Mouse (Mus musculus) liver, embryonic 11.5 days (tissue): ENCODE measurements at regions not wholly inside any gene's neighbourhood (a gene's known extent, or its start where the extent isn't known, plus 50 kb on each side); places are given as distances from the start of the nearest gene placed in this dataset.

Experiments used
- ATAC-seq: fragments of 200-750 bp; cut with Nextera tagmentation; replicated peaks from 2 replicates; pipeline ENCODE4 v1.8.0; 2017; ENCODE audit warnings: moderate number of reproducible peaks, mild to moderate bottlenecking, moderate TSS enrichment, moderate library complexity; ENCODE audit not compliant: low FRiP score
- DNase-seq: peaks from one replicate; pipeline ENCODE4 v3.0.0-alpha.2; 2017; ENCODE audit warnings: low spot score
- H3K27ac ChIP-seq: fragments of 300-500 bp; sonication (generic); 2 replicates; pipeline ENCODE4 v1.5.1; 2014; ENCODE audit warnings: mild to moderate bottlenecking, low read depth, low read length, control low read depth
- H3K27me3 ChIP-seq: fragments of 300-500 bp; sonication (generic); replicated peaks from 2 replicates; pipeline ENCODE4 v1.6.1; 2014; ENCODE audit warnings: low read length, mixed read lengths; ENCODE audit not compliant: control insufficient read depth, insufficient read depth
- H3K36me3 ChIP-seq: fragments of 300-500 bp; sonication (generic); 2 replicates; pipeline ENCODE4 v1.6.1; 2014; ENCODE audit warnings: mild to moderate bottlenecking, low read length, moderate library complexity, mixed read lengths; ENCODE audit not compliant: control insufficient read depth, insufficient read depth
- H3K4me1 ChIP-seq: fragments of 300-500 bp; sonication (generic); replicated peaks from 2 replicates; pipeline ENCODE4 v1.6.1; 2014; ENCODE audit warnings: low read length, mixed read lengths; ENCODE audit not compliant: control insufficient read depth, insufficient read depth
- H3K4me2 ChIP-seq: fragments of 300-500 bp; sonication (generic); 2 replicates; pipeline ENCODE4 v1.6.1; 2014; ENCODE audit warnings: mild to moderate bottlenecking, control low read depth, moderate library complexity
- H3K4me3 ChIP-seq: fragments of 300-500 bp; sonication (generic); 2 replicates; pipeline ENCODE4 v1.5.1; 2014; ENCODE audit warnings: low read depth, low read length, control low read depth
- H3K9ac ChIP-seq: fragments of 300-500 bp; sonication (generic); 2 replicates; pipeline ENCODE4 v1.6.1; 2014; ENCODE audit warnings: low read depth, low read length, control low read depth
- H3K9me3 ChIP-seq: fragments of 300-500 bp; sonication (generic); 2 replicates; pipeline ENCODE4 v1.6.1; 2016; ENCODE audit warnings: low read length, inconsistent platforms, mixed read lengths; ENCODE audit not compliant: control insufficient read depth
- WGBS: fragments of 180-500 bp; shearing (Covaris S2); extraction: QIAGEN DNeasy Blood & Tissue Kit; methylation state at CpG from one replicate; pipeline ENCODE4 v1.1.7; 2014; 5-methylcytosine and 5-hydroxymethylcytosine counted together

DNA sequence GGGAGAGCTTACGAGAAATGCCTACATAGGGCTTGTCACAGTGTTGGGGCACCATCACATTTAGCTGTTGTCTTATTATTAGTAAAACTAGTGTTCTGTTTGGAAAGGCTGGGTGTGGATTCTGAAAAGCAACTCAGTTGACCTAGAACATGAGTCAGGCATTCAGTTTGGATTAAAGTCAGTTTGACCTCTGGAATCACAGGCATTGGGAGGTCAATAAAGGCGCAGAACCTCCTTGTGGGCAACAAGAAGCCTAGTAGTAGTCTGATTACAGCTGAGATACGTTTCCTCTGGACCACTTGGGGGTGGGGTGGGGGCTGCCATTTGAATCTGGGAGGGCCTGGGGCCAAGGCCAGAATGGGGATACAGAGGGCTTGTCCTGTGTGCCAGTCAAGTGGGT lies 52.1 kb upstream of the Map3k1 start:
- Histone ChIP-seq H3K4me2 (no peak overlapping the region), H3K9me3 (no peaks in the 10 kb centered on the region), H3K4me1 (no peaks in the 10 kb centered on the region; the same call in 1 of the 2 replicates), H3K27ac (no peak overlapping the region), H3K36me3 (no peaks in the 10 kb centered on the region), H3K27me3 (no peaks in the 10 kb centered on the region), H3K4me3 (no peak overlapping the region), H3K9ac (no peak overlapping the region)
- DNase-seq (no peak), ATAC-seq (no peak)
- 73% methylated on average over 3 of the region's 3 CpGs for WGBS

DNA sequence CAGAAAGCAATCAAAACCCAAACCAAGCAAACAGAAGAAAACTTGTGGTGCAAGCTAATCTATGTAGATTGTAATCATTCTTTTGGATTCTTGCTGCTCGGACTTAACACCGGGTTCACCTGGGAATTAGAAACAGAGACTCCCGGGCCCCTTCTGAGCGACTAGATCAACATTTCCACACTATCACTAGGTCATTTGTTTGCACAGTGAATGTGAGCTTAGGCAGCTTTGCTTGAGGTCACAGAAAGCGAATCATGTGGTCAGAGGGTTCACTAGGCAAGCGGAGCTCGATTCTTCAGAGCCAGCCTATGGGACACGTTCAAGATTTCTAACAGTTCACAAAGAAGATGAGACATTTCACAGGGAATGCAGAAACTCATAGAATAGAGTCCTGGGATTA lies 53.5 kb upstream of the Map3k1 start:
- Histone ChIP-seq H3K4me2 (no peak overlapping the region), H3K4me1 (no peaks in the 10 kb centered on the region; the same call in 1 of the 2 replicates), H3K4me3 (no peak overlapping the region), H3K27ac (no peak overlapping the region), H3K27me3 (no peaks in the 10 kb centered on the region), H3K9me3 (no peaks in the 10 kb centered on the region), H3K36me3 (no peaks in the 10 kb centered on the region), H3K9ac (no peak overlapping the region)
- DNase-seq = no peak
- WGBS = 74% methylated on average over 8 of the region's 8 CpGs
- ATAC-seq = no peak

DNA sequence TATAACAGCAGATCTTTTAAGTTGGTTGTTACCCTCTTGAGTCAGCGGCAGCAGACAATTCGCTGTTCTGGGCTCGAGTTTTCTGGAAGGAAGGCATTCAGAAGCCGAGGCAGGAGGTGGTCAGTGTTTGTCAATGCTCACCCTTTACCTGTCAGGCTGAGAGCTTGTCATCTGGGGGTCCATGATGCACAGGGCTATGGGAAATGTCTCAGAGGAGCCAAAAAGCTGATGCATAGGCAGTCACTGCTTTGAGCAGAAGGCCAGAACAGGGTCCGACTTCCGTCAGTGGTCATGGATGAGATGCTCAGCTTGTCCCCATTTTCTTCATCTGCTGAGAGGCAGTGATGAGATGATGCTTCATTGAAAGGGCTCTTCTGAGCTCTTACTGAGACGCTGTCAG lies 57.2 kb upstream of the Map3k1 start:
- no peak overlapping the region for H3K4me2 ChIP-seq
- ATAC-seq (no peak), DNase-seq (no peak)
- H3K27ac ChIP-seq = no peak overlapping the region
- H3K4me1 ChIP-seq = peaks cover 16% of the 10 kb centered on the region
- H3K36me3 ChIP-seq = no peaks in the 10 kb centered on the region
- H3K9ac ChIP-seq = no peak overlapping the region
- 90% methylated on average over 7 of the region's 7 CpGs for WGBS
- no peak overlapping the region for H3K4me3 ChIP-seq
- no peaks in the 10 kb centered on the region for H3K9me3 ChIP-seq
- no peaks in the 10 kb centered on the region for H3K27me3 ChIP-seq

DNA sequence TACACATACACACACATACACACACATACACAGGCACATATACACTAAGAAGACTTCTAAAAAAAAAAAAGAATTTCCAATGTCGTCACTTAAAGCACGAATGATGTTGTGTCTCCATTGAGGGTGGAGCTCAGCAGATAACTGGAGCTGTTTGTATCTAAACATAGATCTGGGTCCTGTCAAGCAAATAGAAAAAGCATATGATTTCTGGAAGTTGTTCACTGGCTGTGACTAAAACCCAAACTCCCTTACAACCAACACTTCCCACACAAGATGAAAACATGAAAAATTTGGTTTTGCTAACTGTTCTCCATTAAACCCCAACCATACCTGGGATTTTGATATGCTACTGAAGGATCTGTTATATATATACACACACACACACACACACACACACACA lies 58.5 kb upstream of the Map3k1 start:
- no peak for DNase-seq
- H3K9ac ChIP-seq = no peak overlapping the region
- WGBS = 83% methylated on average over 2 of the region's 2 CpGs
- H3K27me3 ChIP-seq = no peaks in the 10 kb centered on the region
- no peaks in the 10 kb centered on the region for H3K36me3 ChIP-seq
- peak overlapping the region; percentile 56; the same call in 1 of the 2 replicates for H3K4me2 ChIP-seq
- no peak overlapping the region for H3K27ac ChIP-seq
- H3K4me3 ChIP-seq = no peak overlapping the region
- H3K9me3 ChIP-seq = no peaks in the 10 kb centered on the region
- peaks cover 16% of the 10 kb centered on the region for H3K4me1 ChIP-seq
- ATAC-seq = no peak

DNA sequence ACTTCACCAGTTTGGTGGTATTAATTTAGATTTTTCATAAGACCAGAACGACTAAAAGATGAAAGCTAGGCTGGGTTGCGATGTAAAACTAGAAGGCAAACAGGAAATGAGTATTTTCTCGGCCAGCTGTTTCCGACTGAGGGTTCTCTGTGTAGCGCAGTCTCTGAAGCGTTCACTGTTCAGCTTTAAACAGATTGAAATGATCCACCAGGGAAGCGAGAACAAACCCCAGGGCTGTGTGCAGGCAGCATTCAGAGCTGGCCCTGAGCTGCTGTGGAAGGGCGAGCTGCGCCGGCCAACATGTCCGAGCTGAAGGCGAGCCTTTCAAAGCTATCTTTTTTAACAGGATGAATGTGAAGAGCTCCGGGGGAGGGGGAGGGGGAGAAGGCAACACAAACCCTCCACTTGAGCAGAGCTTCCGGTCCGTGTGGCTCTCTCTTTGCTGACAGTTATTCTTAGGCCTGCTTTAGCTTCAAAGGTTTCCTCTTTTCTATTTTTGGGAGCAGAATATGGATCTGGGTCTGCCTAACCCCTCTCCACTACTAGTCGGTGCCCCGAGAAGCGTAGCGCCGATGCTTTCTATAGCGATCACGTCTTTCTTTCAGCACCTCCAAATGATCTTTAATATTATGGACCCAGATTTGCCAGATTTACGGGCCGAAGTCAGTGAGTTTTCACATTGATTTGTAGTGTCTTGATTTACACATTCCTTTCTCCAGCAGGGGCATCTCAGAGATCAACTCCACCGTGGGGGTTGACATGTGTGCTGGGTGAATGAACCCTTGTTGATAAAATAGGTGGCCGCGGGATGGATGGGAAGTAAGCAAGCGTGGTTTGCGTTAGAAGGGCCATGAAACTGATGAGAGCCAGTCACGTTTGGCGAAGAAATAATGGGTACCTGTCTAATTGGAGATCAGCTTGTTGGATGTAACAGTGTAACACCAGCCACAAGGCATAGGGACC lies 59.3 kb upstream of the Map3k1 start:
- WGBS = 20% methylated on average over 31 of the region's 31 CpGs
- ATAC-seq = peak; percentile 57

DNA sequence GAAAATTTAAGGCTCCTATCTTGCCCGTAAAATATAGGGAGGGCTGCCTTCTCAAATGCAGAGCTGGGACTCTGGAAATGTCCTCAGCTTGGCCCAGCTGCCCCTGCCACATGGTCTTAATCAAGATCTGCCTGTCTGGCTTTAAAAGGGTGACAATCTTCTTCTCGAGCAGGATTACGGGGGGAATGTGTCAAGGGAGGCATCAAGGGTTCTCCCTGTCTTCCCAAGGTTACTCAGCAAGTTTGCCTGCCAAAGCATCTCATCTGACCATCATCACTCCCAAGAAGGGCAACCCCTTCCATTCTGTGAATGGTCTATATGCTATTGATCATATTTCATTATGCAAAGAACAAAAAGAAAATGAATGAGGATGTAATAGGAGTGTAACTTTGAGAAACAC lies 60.2 kb upstream of the Map3k1 start:
- Histone ChIP-seq H3K4me2 (no peak overlapping the region), H3K36me3 (no peaks in the 10 kb centered on the region), H3K27me3 (no peaks in the 10 kb centered on the region), H3K9me3 (no peaks in the 10 kb centered on the region), H3K9ac (no peak overlapping the region), H3K4me1 (peaks cover 16% of the 10 kb centered on the region), H3K27ac (no peak overlapping the region), H3K4me3 (no peak overlapping the region)
- 43% methylated on average over 3 of the region's 3 CpGs for WGBS
- ATAC-seq (no peak), DNase-seq (no peak)

More for the DNA sequence above, 59.3 kb upstream of the Map3k1 start:
- Histone ChIP-seq H3K9me3 (no peaks in the 10 kb centered on the region), H3K4me1 (peaks cover 16% of the 10 kb centered on the region), H3K27ac (peak overlapping the region; percentile 23; the same call in 1 of the 2 replicates), H3K4me2 (peak overlapping the region; percentile 56), H3K4me3 (peak overlapping the region; percentile 25), H3K9ac (peak overlapping the region; percentile 40), H3K36me3 (no peaks in the 10 kb centered on the region), H3K27me3 (no peaks in the 10 kb centered on the region)
- DNase-seq = peak; percentile 60

DNA sequence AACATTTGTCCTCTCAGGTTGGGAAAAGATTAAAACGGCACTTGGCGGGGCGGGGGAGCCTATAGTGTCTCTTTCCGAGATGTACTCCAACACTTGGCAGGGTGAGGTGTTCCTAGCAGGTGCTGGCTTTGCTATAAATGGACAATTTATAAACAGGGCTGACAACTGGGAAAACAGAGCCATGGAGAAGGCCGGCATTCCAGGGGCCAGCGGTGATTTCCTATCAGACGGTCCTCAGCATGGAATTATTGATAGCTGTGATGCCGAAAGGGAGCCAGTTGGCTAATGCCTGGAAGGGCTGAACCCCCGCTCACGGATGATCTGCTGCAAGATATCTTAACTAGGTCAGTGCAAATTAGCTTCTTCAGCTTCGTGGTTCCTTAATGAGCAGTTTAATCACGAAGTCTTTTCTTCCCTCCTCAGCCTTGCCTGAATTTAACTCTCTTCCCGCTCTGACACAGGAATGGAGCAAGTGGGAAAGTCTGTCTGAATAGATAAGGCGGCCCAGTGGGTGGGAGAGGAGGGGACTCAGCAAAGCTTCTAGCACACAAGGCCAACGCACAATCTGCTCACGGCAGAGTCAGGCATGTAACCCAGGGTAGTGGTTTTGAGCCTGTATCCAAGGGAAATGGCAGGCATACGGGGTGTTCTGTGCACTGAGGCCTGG lies 61.1 kb upstream of the Map3k1 start:
- Histone ChIP-seq H3K4me3 (no peak overlapping the region), H3K27me3 (no peaks in the 10 kb centered on the region)
- WGBS = 24% methylated on average over 17 of the region's 17 CpGs

DNA sequence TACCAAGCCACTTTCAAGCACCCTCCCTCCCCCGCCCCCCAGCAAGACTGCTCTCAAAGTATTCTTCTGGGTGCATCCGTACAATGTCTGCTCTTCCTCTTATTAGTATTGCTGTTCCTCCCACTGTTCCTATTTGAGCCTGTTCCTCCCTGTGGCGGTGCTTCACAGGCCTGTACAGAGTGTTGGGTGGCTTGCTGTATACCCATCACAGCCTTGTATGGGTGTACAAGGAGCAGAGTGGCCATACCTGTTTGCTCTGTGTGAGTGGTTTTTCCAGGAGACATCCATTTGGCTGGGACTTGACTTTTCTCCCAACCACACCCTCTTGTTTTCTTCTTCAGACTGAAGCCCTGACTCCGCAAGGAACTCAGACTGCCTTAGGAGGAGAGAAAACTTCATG lies 61.7 kb upstream of the Map3k1 start:
- Histone ChIP-seq H3K9me3 (no peaks in the 10 kb centered on the region), H3K27ac (no peak overlapping the region), H3K36me3 (no peaks in the 10 kb centered on the region), H3K4me1 (peaks cover 16% of the 10 kb centered on the region), H3K4me2 (peak overlapping the region; percentile 31; the same call in 1 of the 2 replicates), H3K27me3 (no peaks in the 10 kb centered on the region), H3K4me3 (no peak overlapping the region), H3K9ac (no peak overlapping the region)
- 75% methylated on average over 4 of the region's 4 CpGs for WGBS
- DNase-seq = no peak
- ATAC-seq = no peak

More for the DNA sequence above, 61.1 kb upstream of the Map3k1 start:
- Histone ChIP-seq H3K36me3 (no peaks in the 10 kb centered on the region), H3K9me3 (no peaks in the 10 kb centered on the region), H3K27ac (no peak overlapping the region), H3K9ac (no peak overlapping the region), H3K4me1 (peaks cover 16% of the 10 kb centered on the region), H3K4me2 (peak overlapping the region; percentile 31; the same call in 1 of the 2 replicates)
- no peak for DNase-seq
- ATAC-seq = peak; percentile 81
